Mouse (Mus musculus) G1E (cell line): ENCODE measurements around the gene Serinc3.

Source experiments
- CTCF ChIP-seq: IDR thresholded peaks from 2 replicates; pipeline ENCODE4 v1.5.1; 2012; ENCODE audit warnings: low read depth, low read length, inconsistent platforms, mixed read lengths
- GATA1 ChIP-seq: IDR thresholded peaks from 2 replicates; pipeline ENCODE4 v1.6.1; 2012; ENCODE audit warnings: borderline replicate concordance, low read length, inconsistent platforms, mixed read lengths
- GATA2 ChIP-seq: IDR thresholded peaks from 2 replicates; pipeline ENCODE4 v1.6.1; 2012; ENCODE audit warnings: low read depth, low read length, inconsistent platforms, borderline replicate concordance
- TAL1 ChIP-seq: conservative IDR thresholded peaks from 2 replicates; pipeline ENCODE4 v1.6.1; 2012; ENCODE audit warnings: low read depth, low read length, inconsistent platforms, mixed read lengths

GRCm38 (mm10) chr2:163645700-163646460, 949 bp upstream of the Serinc3 start:
- TF ChIP-seq CTCF (no peak), GATA1 (no peak), GATA2 (no peak), TAL1 (no peak)
